Mouse (Mus musculus) heart, adult 2 months (tissue): ENCODE results near the gene Smim5.

Source experiments
- CTCF ChIP-seq: fragments of 200-600 bp; IDR thresholded peaks from 2 replicates; pipeline ENCODE4 v1.8.1; 2022; ENCODE audit warnings: antibody characterized with exemption, mild to moderate bottlenecking, moderate library complexity
- EP300 ChIP-seq: fragments of 200-500 bp; IDR thresholded peaks from 2 replicates; pipeline ENCODE4 v1.6.1; 2011; ENCODE audit warnings: low read depth, low read length, control low read depth; ENCODE audit not compliant: insufficient read depth
- POLR2A ChIP-seq: fragments of 200-500 bp; IDR thresholded peaks from 2 replicates; pipeline ENCODE4 v1.6.1; 2011; ENCODE audit warnings: mild to moderate bottlenecking, low read depth, low read length, control low read depth; ENCODE audit not compliant: insufficient read depth

DNA sequence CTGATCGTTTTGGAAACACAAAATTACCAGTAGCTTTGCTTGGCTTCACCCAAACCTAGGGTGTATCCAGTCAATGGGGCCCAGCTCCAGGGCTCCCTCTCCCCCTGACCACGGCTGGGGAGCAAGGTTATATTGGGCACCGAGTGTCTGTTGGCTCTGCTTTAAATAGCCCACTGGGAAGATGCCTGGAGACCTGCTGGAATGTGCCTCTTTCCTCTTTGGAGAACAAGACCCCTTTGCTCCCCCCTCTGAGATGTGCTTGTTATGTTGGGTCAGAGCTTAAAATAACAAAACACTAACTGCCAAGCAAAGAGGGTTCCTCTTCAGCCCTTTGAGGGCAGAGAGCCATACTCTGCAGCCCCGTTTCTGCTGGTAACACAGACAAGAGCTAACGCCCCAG is 2.4 kb downstream of the Smim5 start:
- TF ChIP-seq POLR2A: peak; percentile 50; the same call in 1 of the 2 replicates
- no peak for TF ChIP-seq CTCF
- peak; percentile 46; the same call in 1 of the 2 replicates for TF ChIP-seq EP300
